Mouse (Mus musculus) hematopoietic stem cell, adult 5-6 weeks (primary cell): Measurements from ENCODE around the gene Omt2b. TPM values are rescaled to one million over a fixed set of nuclear protein-coding genes. Genes with fewer than 3 reads are reported as not detected.
"Not testable (repeated sequence)": the region's sequence is repeated elsewhere in the genome, so short reads cannot be mapped to it uniquely, and the experiment has no call there.

Source experiments
- ATAC-seq, 2 experiments: fragments of 125-278 bp in 1 of 2; replicated peaks in 1 of 2; 2 replicates each; pipeline ENCODE4 v1.8.0; 2016 to 2017; ENCODE audit warnings: inconsistent platforms in 2 of 2, mild to moderate bottlenecking in 2 of 2, moderate number of reproducible peaks in 2 of 2, low read depth in 1 of 2, moderate TSS enrichment in 1 of 2; ENCODE audit not compliant: low FRiP score in 2 of 2, poor library complexity in 2 of 2, severe bottlenecking in 2 of 2, insufficient read depth in 1 of 2, low TSS enrichment in 1 of 2
- total RNA-seq: library from RNA; stranded (forward); fragments of 172-1452, 232-1000 nt; gene quantifications from 2 replicates; pipeline ENCODE4 v1.2.3, GENCODE M21; 2017

Gene Omt2b
- total RNA-seq, 1 experiment from 2014 or later, result not detected

- not testable (repeated sequence) for ATAC-seq
Observed at GRCm38 (mm10) chr9:78348206-78349004, 21.0 kb downstream of the Omt2b start.

- not testable (repeated sequence) for ATAC-seq
Observed at GRCm38 (mm10) chr9:78349141-78349540, 21.8 kb downstream of the Omt2b start.

GRCm38 (mm10) chr9:78350007-78350406 lies 22.6 kb downstream of the Omt2b start:
- ATAC-seq, result not testable (repeated sequence)

GRCm38 (mm10) chr9:78351504-78352220 lies 24.3 kb downstream of the Omt2b start:
- no peak for ATAC-seq

GRCm38 (mm10) chr9:78354665-78355578 lies 27.5 kb downstream of the Omt2b start:
- no peak for ATAC-seq

GRCm38 (mm10) chr9:78355611-78356010 lies 28.2 kb downstream of the Omt2b start, which contains the start of gene Gsta2:
Gene Gsta2, minus strand, starts transcription at chr9:78355788.
- ATAC-seq, result no peak

GRCm38 (mm10) chr9:78358053-78358452 lies 30.7 kb downstream of the Omt2b start:
- peak; percentile 32 to 51; a peak in 3 of 4 replicates for ATAC-seq

GRCm38 (mm10) chr9:78359750-78360483 lies 32.5 kb downstream of the Omt2b start:
- no peak for ATAC-seq

GRCm38 (mm10) chr9:78360484-78360872 lies 33.1 kb downstream of the Omt2b start:
- ATAC-seq, result no peak

- peak; percentile 72 to 82 for ATAC-seq
Observed at GRCm38 (mm10) chr9:78363374-78363773, 36.0 kb downstream of the Omt2b start.

- ATAC-seq, result no peak
Observed at GRCm38 (mm10) chr9:78364701-78365100, 37.3 kb downstream of the Omt2b start.

- ATAC-seq, result no peak
Observed at GRCm38 (mm10) chr9:78365850-78366544, 38.6 kb downstream of the Omt2b start.

GRCm38 (mm10) chr9:78367959-78368358 lies 40.6 kb downstream of the Omt2b start, which contains the start of gene Dppa5a:
Gene Dppa5a, minus strand, starts transcription at chr9:78368177.
- ATAC-seq, result not testable (repeated sequence)

- ATAC-seq, result no peak
Observed at GRCm38 (mm10) chr9:78368671-78369293, 41.4 kb downstream of the Omt2b start.

GRCm38 (mm10) chr9:78369349-78369748 lies 42.0 kb downstream of the Omt2b start:
- ATAC-seq, result no peak

- ATAC-seq, result no peak
Observed at GRCm38 (mm10) chr9:78369786-78370185, 42.4 kb downstream of the Omt2b start.
